Mouse (Mus musculus) kidney, adult 2 months (tissue): ENCODE measurements around the gene Mpv17l2.

Experiments
- CTCF ChIP-seq: fragments of 200-500 bp; conservative IDR thresholded peaks from 2 replicates; pipeline ENCODE4 v1.5.1; 2011; ENCODE audit warnings: low read depth, mild to moderate bottlenecking, control low read depth, low read length, moderate library complexity, mixed read lengths; ENCODE audit not compliant: insufficient read depth, insufficient read length
- POLR2A ChIP-seq: fragments of 200-500 bp; IDR thresholded peaks from one replicate; pipeline ENCODE4 v1.6.1; 2011; ENCODE audit warnings: low read depth, low read length, control low read depth

- TF ChIP-seq POLR2A, result no peak
- TF ChIP-seq CTCF, result no peak
These were observed 396 bp downstream of the Mpv17l2 start for GRCm38 (mm10) chr8:70760350-70760749.
